In the genomic region with DNA sequence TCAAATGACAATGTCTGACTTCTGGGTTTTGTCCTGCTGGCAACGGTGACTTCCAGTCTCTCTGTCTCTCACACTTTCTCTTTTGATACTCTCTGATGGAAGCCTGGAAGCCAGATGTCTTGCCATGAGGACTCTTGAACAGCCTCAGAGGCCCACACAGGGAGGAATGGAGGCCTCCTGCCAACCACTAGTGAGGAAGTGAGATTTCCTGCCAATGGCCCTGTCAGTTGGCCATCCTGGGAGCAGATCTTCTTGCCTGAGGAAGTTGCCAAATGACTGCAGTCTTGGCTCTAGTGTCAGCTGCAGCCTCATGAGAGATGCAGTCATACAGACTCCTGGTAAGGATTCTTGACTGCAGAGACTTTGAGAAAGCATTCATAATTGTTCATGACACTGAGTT, we compare ENCODE assay signal across 8 mouse cellular contexts.
DNase-seq lines count a peak whose midpoint lies in the region; ATAC-seq and TF ChIP-seq lines count a peak whose summit lies in the region.

No protein-coding gene starts in this region.

- H3K27ac ChIP-seq in lung, embryonic 14.5 days (ENCODE audit: low read depth) = no peak overlapping the region
- H3K27ac ChIP-seq in midbrain, embryonic 14.5 days (replicated peaks; ENCODE audit: low read depth, low read length) = no peak overlapping the region

- H3K9me3 ChIP-seq in lung, embryonic 14.5 days (ENCODE audit: low read depth, low read length) = no peaks in the 10 kb centered on the region
- H3K9me3 ChIP-seq in midbrain, embryonic 14.5 days (ENCODE audit: control insufficient read depth, low read length) = no peaks in the 10 kb centered on the region

- no peak overlapping the region for H3K4me3 ChIP-seq in lung, embryonic 14.5 days (ENCODE audit: low read depth, low read length)
- H3K4me3 ChIP-seq in midbrain, embryonic 14.5 days (replicated peaks; ENCODE audit: low read depth, low read length) = no peak overlapping the region

- ATAC-seq in frontal cortex, adult (ENCODE audit: low TSS enrichment) = peak; percentile 44
- ATAC-seq in lung, embryonic 14.5 days (ENCODE audit: insufficient read depth) = peak; percentile 83
- ATAC-seq in midbrain, embryonic 14.5 days (ENCODE audit: low FRiP score, low TSS enrichment) = no peak

- TF ChIP-seq CTCF in lung, embryonic 14.5 days (IDR thresholded peaks at IDR 0.05; ENCODE audit: low read depth) = no peak

- H3K27me3 ChIP-seq in lung, embryonic 14.5 days (ENCODE audit: insufficient read depth, low read length) = no peaks in the 10 kb centered on the region
- H3K27me3 ChIP-seq in midbrain, embryonic 14.5 days (ENCODE audit: control insufficient read depth, insufficient read depth, low read length) = no peaks in the 10 kb centered on the region

- no peak overlapping the region for H3K4me2 ChIP-seq in lung, embryonic 14.5 days
- H3K4me2 ChIP-seq in midbrain, embryonic 14.5 days (ENCODE audit: low read length) = no peak overlapping the region

- no peaks in the 10 kb centered on the region for H3K4me1 ChIP-seq in lung, embryonic 14.5 days (ENCODE audit: insufficient read depth)
- no peaks in the 10 kb centered on the region for H3K4me1 ChIP-seq in midbrain, embryonic 14.5 days (ENCODE audit: control insufficient read depth, insufficient read depth, low read length)

- DNase-seq in frontal cortex, postnatal 14 days (ENCODE audit: low spot score in 2 of 2) = no peak
- DNase-seq in spleen, postnatal 4 days (ENCODE audit: low spot score in 2 of 2) = peak; percentile 27 to 61
- DNase-seq in spleen, postnatal 14 days (ENCODE audit: low spot score in 2 of 2) = no peak
- DNase-seq in gastrocnemius, postnatal 10 days = peak; percentile 78
- DNase-seq in lung, embryonic 14.5 days = peak; percentile 83
- DNase-seq in thymus, postnatal 14 days = no peak
- DNase-seq in midbrain, embryonic 14.5 days = no peak

- 48% methylated on average over 1 of the region's 1 CpGs for WGBS in lung, embryonic 14.5 days
- 92% methylated on average over 1 of the region's 1 CpGs for WGBS in midbrain, embryonic 14.5 days

- H3K9ac ChIP-seq in lung, embryonic 14.5 days = no peak overlapping the region
- no peak overlapping the region for H3K9ac ChIP-seq in midbrain, embryonic 14.5 days (replicated peaks; ENCODE audit: low read length)

- H3K36me3 ChIP-seq in lung, embryonic 14.5 days (ENCODE audit: insufficient read depth) = no peaks in the 10 kb centered on the region
- H3K36me3 ChIP-seq in midbrain, embryonic 14.5 days (ENCODE audit: control insufficient read depth, insufficient read depth, low read length) = no peaks in the 10 kb centered on the region

Comparison
In these comparisons a context has a peak if more than half of its experiments do, and no peak if none do; other contexts are left out.
1. DNase-seq: peak in spleen, postnatal 4 days (2 of 2), gastrocnemius, postnatal 10 days (single experiment) and lung, embryonic 14.5 days (single experiment); none in frontal cortex, postnatal 14 days (0 of 2), spleen, postnatal 14 days (0 of 2), thymus, postnatal 14 days (single experiment) and midbrain, embryonic 14.5 days (single experiment).